Mouse (Mus musculus): ENCODE measurements around the gene Mlec.

DNA sequence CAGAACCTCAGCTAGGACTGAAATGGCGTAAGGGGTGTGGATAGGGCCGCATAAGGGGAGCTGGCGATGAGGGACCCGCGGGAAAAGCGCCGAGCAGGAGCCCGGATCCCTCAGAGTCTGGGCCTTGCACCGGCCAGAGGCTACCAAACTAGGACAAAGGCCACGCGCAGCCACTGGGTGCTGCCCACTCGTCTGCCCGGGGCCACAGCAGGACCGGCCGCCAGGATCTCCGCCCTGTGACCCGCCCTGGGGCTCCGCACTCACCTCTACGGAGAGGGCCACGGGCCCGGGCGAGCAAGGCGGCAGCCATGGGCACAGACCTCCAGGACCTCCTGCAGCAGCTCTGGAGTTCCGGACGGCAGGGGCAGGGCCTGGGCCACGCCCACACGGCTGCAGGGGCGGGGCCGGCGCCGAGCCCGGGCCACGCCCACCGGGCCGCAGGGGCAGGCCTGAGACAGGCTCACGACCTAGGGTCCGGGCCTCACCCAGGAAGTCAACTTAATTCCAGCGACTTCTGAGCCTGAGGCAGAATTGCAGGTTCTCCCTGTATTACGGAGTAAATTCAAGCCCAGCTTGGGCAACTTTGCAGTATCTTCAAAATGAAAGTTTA lies 38.9 kb downstream of the Mlec start, which contains the start of gene Acads:
- TF ChIP-seq GATA1 (IDR thresholded peaks at IDR 0.05; ENCODE audit: borderline replicate concordance, low read length) (no peak), FLI1 (IDR thresholded peaks at IDR 0.05; ENCODE audit: low read length) (no peak)

Data from megakaryocyte, embryonic 14.5 days (primary cell).